Mouse (Mus musculus) T-helper 2 cell (primary cell): Measurements from ENCODE around the gene Bhlhe40.

Experiments
- in situ Hi-C: fragments of 300-600 bp; cut with MboI, MseI; formaldehyde crosslinking; loops from one replicate; pipeline ENCODE4 v1.15.1; 2025; ENCODE audit warnings: high pct_unique_total_duplicates

Gene Bhlhe40

GRCm38 (mm10) chr6:108711192-108711964 is 50.9 kb downstream of the Bhlhe40 start:
- in situ Hi-C loops = no loop called here

- in situ Hi-C loops = no loop called here
Measured at GRCm38 (mm10) chr6:108712148-108712547, 51.7 kb downstream of the Bhlhe40 start.

GRCm38 (mm10) chr6:108713175-108713974 is 52.9 kb downstream of the Bhlhe40 start:
- in situ Hi-C loops = no loop called here
